Mouse (Mus musculus) limb, embryonic 15.5 days (tissue): ENCODE results near the gene Cmpk2. TPM values are rescaled to one million over a fixed set of nuclear protein-coding genes. Genes with fewer than 3 reads are reported as not detected.
A peak's percentile ranks its signal among the peaks of the same experiment; 100 is the strongest.
"Not testable (repeated sequence)": the region's sequence is repeated elsewhere in the genome, so short reads cannot be mapped to it uniquely, and the experiment has no call there.

Source experiments
- ATAC-seq: fragments of 200-750 bp; cut with Nextera tagmentation; 2 replicates; pipeline ENCODE4 v1.8.0; 2017; ENCODE audit warnings: low read depth, moderate TSS enrichment; ENCODE audit not compliant: insufficient number of reproducible peaks, low FRiP score, low TSS enrichment
- H3K27ac ChIP-seq: fragments of 300-500 bp; sonication (generic); 2 replicates; pipeline ENCODE4 v1.5.1; 2015; ENCODE audit warnings: moderate library complexity, mild to moderate bottlenecking, inconsistent platforms
- H3K27me3 ChIP-seq: fragments of 300-500 bp; sonication (generic); 2 replicates; pipeline ENCODE4 v1.6.1; 2015; ENCODE audit warnings: inconsistent platforms
- H3K36me3 ChIP-seq: fragments of 300-500 bp; sonication (generic); 2 replicates; pipeline ENCODE4 v1.6.1; 2015; ENCODE audit warnings: inconsistent platforms
- H3K4me1 ChIP-seq: fragments of 300-500 bp; sonication (generic); 2 replicates; pipeline ENCODE4 v1.6.1; 2015; ENCODE audit warnings: inconsistent platforms
- H3K4me2 ChIP-seq: fragments of 300-500 bp; sonication (generic); 2 replicates; pipeline ENCODE4 v1.6.1; 2015; ENCODE audit warnings: mild to moderate bottlenecking, inconsistent platforms
- H3K4me3 ChIP-seq: fragments of 300-500 bp; sonication (generic); 2 replicates; pipeline ENCODE4 v1.5.1; 2015; ENCODE audit warnings: mild to moderate bottlenecking, inconsistent platforms
- H3K9ac ChIP-seq: fragments of 300-500 bp; sonication (generic); 2 replicates; pipeline ENCODE4 v1.6.1; 2015; ENCODE audit warnings: inconsistent platforms
- H3K9me3 ChIP-seq: fragments of 300-500 bp; sonication (generic); 2 replicates; pipeline ENCODE4 v1.6.1; 2016; ENCODE audit warnings: inconsistent platforms
- WGBS: fragments of 180-500 bp; shearing (Covaris S2); methylation state at CpG from one replicate; pipeline ENCODE4 v1.1.7; 2015; 5-methylcytosine and 5-hydroxymethylcytosine counted together
- polyA plus RNA-seq: library from polyadenylated mRNA; unstranded; fragments of >200 nt; fragmentation: Nextera tagmentation; extraction: Ambion mirVana; gene quantifications from 2 replicates; pipeline ENCODE4 v1.2.1, GENCODE M21; 2015

Gene Cmpk2
- 6.5 and 7.6 TPM in 2 replicates for polyA plus RNA-seq

- WGBS, result under 1% methylated on average over 69 of the region's 69 CpGs
- H3K27me3 ChIP-seq, result no peaks in the 10 kb centered on the region
- H3K4me1 ChIP-seq, result peaks cover 14% of the 10 kb centered on the region
- peak within 1 kb of the TSS; percentile 65 for H3K4me3 ChIP-seq
- H3K4me2 ChIP-seq, result peak within 1 kb of the TSS; percentile 98
- ATAC-seq, result peak; percentile 62
- H3K36me3 ChIP-seq, result no peaks in the 10 kb centered on the region
- H3K9ac ChIP-seq, result peak within 1 kb of the TSS; percentile 61
- H3K27ac ChIP-seq, result peak within 1 kb of the TSS; percentile 78
- H3K9me3 ChIP-seq, result no peaks in the 10 kb centered on the region
These were observed at the start of gene Cmpk2 for GRCm38 (mm10) chr12:26469098-26470041. Gene Cmpk2, plus strand, starts transcription at chr12:26469204.

GRCm38 (mm10) chr12:26424841-26425240, 44.2 kb upstream of the Cmpk2 start:
- 85% methylated on average over 2 of the region's 2 CpGs for WGBS

GRCm38 (mm10) chr12:26428771-26429170, 40.2 kb upstream of the Cmpk2 start:
- not testable (repeated sequence) for ATAC-seq, H3K4me1 ChIP-seq, H3K9ac ChIP-seq, H3K27ac ChIP-seq, H3K27me3 ChIP-seq, H3K4me3 ChIP-seq, H3K9me3 ChIP-seq, H3K4me2 ChIP-seq, H3K36me3 ChIP-seq
- WGBS, result 87% methylated on average over 2 of the region's 2 CpGs

More at GRCm38 (mm10) chr12:26424841-26425240, 44.2 kb upstream of the Cmpk2 start:
- Histone ChIP-seq H3K4me1 (no peaks in the 10 kb centered on the region), H3K9ac (no peak overlapping the region), H3K4me3 (no peak overlapping the region), H3K4me2 (no peak overlapping the region), H3K27ac (no peak overlapping the region), H3K27me3 (no peaks in the 10 kb centered on the region), H3K9me3 (no peaks in the 10 kb centered on the region), H3K36me3 (no peaks in the 10 kb centered on the region)
- no peak for ATAC-seq

GRCm38 (mm10) chr12:26436334-26436733, 32.7 kb upstream of the Cmpk2 start:
- no peaks in the 10 kb centered on the region for H3K36me3 ChIP-seq
- no peak for ATAC-seq
- H3K4me1 ChIP-seq, result no peaks in the 10 kb centered on the region
- 66% methylated on average over 4 of the region's 4 CpGs for WGBS
- no peak overlapping the region for H3K4me3 ChIP-seq
- no peak overlapping the region for H3K27ac ChIP-seq
- H3K9me3 ChIP-seq, result no peaks in the 10 kb centered on the region
- no peak overlapping the region for H3K9ac ChIP-seq
- H3K27me3 ChIP-seq, result no peaks in the 10 kb centered on the region
- H3K4me2 ChIP-seq, result no peak overlapping the region

GRCm38 (mm10) chr12:26437950-26438349, 31.1 kb upstream of the Cmpk2 start:
- H3K4me3 ChIP-seq, result no peak overlapping the region
- no peaks in the 10 kb centered on the region for H3K4me1 ChIP-seq
- H3K4me2 ChIP-seq, result no peak overlapping the region
- H3K36me3 ChIP-seq, result no peaks in the 10 kb centered on the region
- no peak overlapping the region for H3K27ac ChIP-seq
- H3K27me3 ChIP-seq, result no peaks in the 10 kb centered on the region
- WGBS, result 56% methylated on average over 3 of the region's 3 CpGs
- no peak overlapping the region for H3K9ac ChIP-seq
- no peak for ATAC-seq
- no peaks in the 10 kb centered on the region for H3K9me3 ChIP-seq

GRCm38 (mm10) chr12:26439366-26439765, 29.6 kb upstream of the Cmpk2 start:
- WGBS, result 25% methylated on average over 3 of the region's 3 CpGs
- H3K4me3 ChIP-seq, result no peak overlapping the region
- H3K4me1 ChIP-seq, result no peaks in the 10 kb centered on the region
- H3K9me3 ChIP-seq, result no peaks in the 10 kb centered on the region
- H3K36me3 ChIP-seq, result no peaks in the 10 kb centered on the region
- no peak for ATAC-seq
- H3K4me2 ChIP-seq, result no peak overlapping the region
- H3K27ac ChIP-seq, result no peak overlapping the region
- H3K27me3 ChIP-seq, result no peaks in the 10 kb centered on the region
- no peak overlapping the region for H3K9ac ChIP-seq

GRCm38 (mm10) chr12:26444054-26444453, 24.9 kb upstream of the Cmpk2 start:
- ATAC-seq, result no peak
- Histone ChIP-seq H3K9me3 (no peaks in the 10 kb centered on the region), H3K27me3 (no peaks in the 10 kb centered on the region), H3K4me3 (no peak overlapping the region), H3K4me1 (no peaks in the 10 kb centered on the region), H3K9ac (no peak overlapping the region), H3K4me2 (no peak overlapping the region), H3K36me3 (no peaks in the 10 kb centered on the region), H3K27ac (no peak overlapping the region)
- WGBS, result 0% methylated on average over 2 of the region's 2 CpGs

- H3K4me3 ChIP-seq, result no peak overlapping the region
- no peaks in the 10 kb centered on the region for H3K27me3 ChIP-seq
- no peak overlapping the region for H3K27ac ChIP-seq
- no peak for ATAC-seq
- no peak overlapping the region for H3K4me2 ChIP-seq
- no peak overlapping the region for H3K9ac ChIP-seq
- whole genome bisulfite sequencing, result 70% methylated on average over 2 of the region's 2 CpGs
- H3K9me3 ChIP-seq, result no peaks in the 10 kb centered on the region
- H3K36me3 ChIP-seq, result no peaks in the 10 kb centered on the region
- H3K4me1 ChIP-seq, result no peaks in the 10 kb centered on the region
These were observed 24.5 kb upstream of the Cmpk2 start for GRCm38 (mm10) chr12:26444511-26444910.

GRCm38 (mm10) chr12:26446377-26447045, 22.5 kb upstream of the Cmpk2 start:
- WGBS, result 81% methylated on average over 4 of the region's 4 CpGs
- no peaks in the 10 kb centered on the region for H3K4me1 ChIP-seq

GRCm38 (mm10) chr12:26449483-26449882, 19.5 kb upstream of the Cmpk2 start:
- no peak overlapping the region for H3K4me2 ChIP-seq
- no peak for ATAC-seq
- no peaks in the 10 kb centered on the region for H3K9me3 ChIP-seq
- no peaks in the 10 kb centered on the region for H3K27me3 ChIP-seq
- 92% methylated on average over 2 of the region's 2 CpGs for WGBS
- H3K27ac ChIP-seq, result no peak overlapping the region
- H3K9ac ChIP-seq, result no peak overlapping the region
- no peaks in the 10 kb centered on the region for H3K4me1 ChIP-seq
- no peaks in the 10 kb centered on the region for H3K36me3 ChIP-seq
- H3K4me3 ChIP-seq, result no peak overlapping the region

More at GRCm38 (mm10) chr12:26446377-26447045, 22.5 kb upstream of the Cmpk2 start:
- no peak overlapping the region for H3K4me3 ChIP-seq
- ATAC-seq, result no peak
- H3K9me3 ChIP-seq, result no peaks in the 10 kb centered on the region
- no peaks in the 10 kb centered on the region for H3K36me3 ChIP-seq
- no peak overlapping the region for H3K9ac ChIP-seq
- no peak overlapping the region for H3K27ac ChIP-seq
- no peaks in the 10 kb centered on the region for H3K27me3 ChIP-seq
- H3K4me2 ChIP-seq, result no peak overlapping the region

GRCm38 (mm10) chr12:26451150-26451549, 17.9 kb upstream of the Cmpk2 start:
- no peak overlapping the region for H3K4me2 ChIP-seq
- no peaks in the 10 kb centered on the region for H3K36me3 ChIP-seq
- WGBS, result 40% methylated on average over 1 of the region's 1 CpGs
- H3K4me3 ChIP-seq, result no peak overlapping the region
- no peak overlapping the region for H3K9ac ChIP-seq
- H3K9me3 ChIP-seq, result no peaks in the 10 kb centered on the region
- ATAC-seq, result no peak
- H3K27ac ChIP-seq, result no peak overlapping the region
- peaks cover 7% of the 10 kb centered on the region for H3K4me1 ChIP-seq
- H3K27me3 ChIP-seq, result no peaks in the 10 kb centered on the region

GRCm38 (mm10) chr12:26452951-26453350, 16.1 kb upstream of the Cmpk2 start:
- H3K9me3 ChIP-seq, result no peaks in the 10 kb centered on the region
- H3K4me3 ChIP-seq, result no peak overlapping the region
- no peak overlapping the region for H3K27ac ChIP-seq
- 64% methylated on average over 4 of the region's 4 CpGs for WGBS
- no peaks in the 10 kb centered on the region for H3K36me3 ChIP-seq
- ATAC-seq, result no peak
- no peak overlapping the region for H3K9ac ChIP-seq
- H3K4me1 ChIP-seq, result peaks cover 11% of the 10 kb centered on the region
- H3K4me2 ChIP-seq, result no peak overlapping the region
- no peaks in the 10 kb centered on the region for H3K27me3 ChIP-seq
